Mouse (Mus musculus): ENCODE measurements around the gene Eapp. TPM values are rescaled to one million over a fixed set of nuclear protein-coding genes. Genes with fewer than 3 reads are reported as not detected.

The Eapp gene
- polyA plus RNA-seq, 1 experiment: 7.1 TPM

GRCm38 (mm10) chr12:54644947-54645346 lies 50.8 kb downstream of the Eapp start:
- no peak for DNase-seq (ENCODE audit: low read depth in 1 of 2, low spot score in 2 of 2)
- 82% methylated on average over 2 of the region's 2 CpGs for WGBS
- Histone ChIP-seq H3K4me3 (ENCODE audit: extremely low read depth, insufficient read depth, insufficient read length) (no peak overlapping the region), H3K4me1 (ENCODE audit: control insufficient read depth, insufficient read depth, insufficient read length) (no peaks in the 10 kb centered on the region), H3K36me3 (ENCODE audit: control insufficient read depth, insufficient read depth, low read length) (no peaks in the 10 kb centered on the region), H3K27me3 (ENCODE audit: control insufficient read depth, insufficient read depth, low read length) (no peaks in the 10 kb centered on the region), H3K27ac (ENCODE audit: insufficient read depth, low read length) (no peak overlapping the region)
- TF ChIP-seq CTCF (IDR thresholded peaks at IDR 0.05; ENCODE audit: extremely low read depth, insufficient read depth, insufficient read length, insufficient replicate concordance) (0 out of 2 replicates have a peak, but pooled peaks have one; percentile 5), POLR2A (IDR thresholded peaks at IDR 0.05; ENCODE audit: low read depth, low read length) (no peak)

GRCm38 (mm10) chr12:54643320-54643892 lies 52.3 kb downstream of the Eapp start:
- no peak overlapping the region for H3K27ac ChIP-seq (ENCODE audit: insufficient read depth, low read length)
- no peak for TF ChIP-seq CTCF (IDR thresholded peaks at IDR 0.05; ENCODE audit: extremely low read depth, insufficient read depth, insufficient read length, insufficient replicate concordance)
- no peak for TF ChIP-seq POLR2A (IDR thresholded peaks at IDR 0.05; ENCODE audit: low read depth, low read length)
- DNase-seq (ENCODE audit: low read depth in 1 of 2, low spot score in 2 of 2): no peak
- no peaks in the 10 kb centered on the region for H3K36me3 ChIP-seq (ENCODE audit: control insufficient read depth, insufficient read depth, low read length)
- no peak overlapping the region for H3K4me3 ChIP-seq (ENCODE audit: extremely low read depth, insufficient read depth, insufficient read length)
- no peaks in the 10 kb centered on the region for H3K27me3 ChIP-seq (ENCODE audit: control insufficient read depth, insufficient read depth, low read length)
- 44% methylated on average over 5 of the region's 5 CpGs for WGBS
- H3K4me1 ChIP-seq (ENCODE audit: control insufficient read depth, insufficient read depth, insufficient read length): no peaks in the 10 kb centered on the region

- Histone ChIP-seq H3K27me3 (ENCODE audit: control insufficient read depth, insufficient read depth, low read length) (no peaks in the 10 kb centered on the region), H3K36me3 (ENCODE audit: control insufficient read depth, insufficient read depth, low read length) (no peaks in the 10 kb centered on the region), H3K4me1 (ENCODE audit: control insufficient read depth, insufficient read depth, insufficient read length) (no peaks in the 10 kb centered on the region; the same call in 1 of the 2 replicates), H3K27ac (ENCODE audit: insufficient read depth, low read length) (no peak overlapping the region), H3K4me3 (ENCODE audit: extremely low read depth, insufficient read depth, insufficient read length) (no peak overlapping the region)
- DNase-seq (ENCODE audit: low read depth in 1 of 2, low spot score in 2 of 2): no peak
- WGBS: 97% methylated on average over 4 of the region's 4 CpGs
- TF ChIP-seq CTCF (IDR thresholded peaks at IDR 0.05; ENCODE audit: extremely low read depth, insufficient read depth, insufficient read length, insufficient replicate concordance): no peak
- TF ChIP-seq POLR2A (IDR thresholded peaks at IDR 0.05; ENCODE audit: low read depth, low read length): no peak
Observed at GRCm38 (mm10) chr12:54641374-54641773, 54.3 kb downstream of the Eapp start.

- H3K4me3 ChIP-seq (ENCODE audit: extremely low read depth, insufficient read depth, insufficient read length): no peak overlapping the region
- no peaks in the 10 kb centered on the region for H3K36me3 ChIP-seq (ENCODE audit: control insufficient read depth, insufficient read depth, low read length)
- no peak for DNase-seq (ENCODE audit: low read depth in 1 of 2, low spot score in 2 of 2)
- TF ChIP-seq CTCF (IDR thresholded peaks at IDR 0.05; ENCODE audit: extremely low read depth, insufficient read depth, insufficient read length, insufficient replicate concordance): no peak
- TF ChIP-seq POLR2A (IDR thresholded peaks at IDR 0.05; ENCODE audit: low read depth, low read length): no peak
- no peaks in the 10 kb centered on the region; the same call in 1 of the 2 replicates for H3K4me1 ChIP-seq (ENCODE audit: control insufficient read depth, insufficient read depth, insufficient read length)
- no peak overlapping the region for H3K27ac ChIP-seq (ENCODE audit: insufficient read depth, low read length)
- WGBS: 90% methylated on average over 6 of the region's 6 CpGs
- no peaks in the 10 kb centered on the region for H3K27me3 ChIP-seq (ENCODE audit: control insufficient read depth, insufficient read depth, low read length)
Observed at GRCm38 (mm10) chr12:54640259-54640658, 55.4 kb downstream of the Eapp start.

- DNase-seq (ENCODE audit: low read depth in 1 of 2, low spot score in 2 of 2): no peak
- Histone ChIP-seq H3K4me1 (ENCODE audit: control insufficient read depth, insufficient read depth, insufficient read length) (no peaks in the 10 kb centered on the region; the same call in 1 of the 2 replicates), H3K4me3 (ENCODE audit: extremely low read depth, insufficient read depth, insufficient read length) (no peak overlapping the region), H3K27me3 (ENCODE audit: control insufficient read depth, insufficient read depth, low read length) (no peaks in the 10 kb centered on the region), H3K27ac (ENCODE audit: insufficient read depth, low read length) (no peak overlapping the region), H3K36me3 (ENCODE audit: control insufficient read depth, insufficient read depth, low read length) (no peaks in the 10 kb centered on the region)
- TF ChIP-seq CTCF (IDR thresholded peaks at IDR 0.05; ENCODE audit: extremely low read depth, insufficient read depth, insufficient read length, insufficient replicate concordance) (no peak), POLR2A (IDR thresholded peaks at IDR 0.05; ENCODE audit: low read depth, low read length) (no peak)
- WGBS: 49% methylated on average over 1 of the region's 1 CpGs
Observed at GRCm38 (mm10) chr12:54637033-54637432, 58.7 kb downstream of the Eapp start.

- no peaks in the 10 kb centered on the region for H3K4me1 ChIP-seq (ENCODE audit: control insufficient read depth, insufficient read depth, insufficient read length)
- H3K4me3 ChIP-seq (ENCODE audit: extremely low read depth, insufficient read depth, insufficient read length): no peak overlapping the region
- no peaks in the 10 kb centered on the region for H3K27me3 ChIP-seq (ENCODE audit: control insufficient read depth, insufficient read depth, low read length)
- WGBS: 86% methylated on average over 2 of the region's 2 CpGs
- DNase-seq (ENCODE audit: low read depth in 1 of 2, low spot score in 2 of 2): no peak
- H3K27ac ChIP-seq (ENCODE audit: insufficient read depth, low read length): no peak overlapping the region
- no peak for TF ChIP-seq CTCF (IDR thresholded peaks at IDR 0.05; ENCODE audit: extremely low read depth, insufficient read depth, insufficient read length, insufficient replicate concordance)
- TF ChIP-seq POLR2A (IDR thresholded peaks at IDR 0.05; ENCODE audit: low read depth, low read length): no peak
- no peaks in the 10 kb centered on the region for H3K36me3 ChIP-seq (ENCODE audit: control insufficient read depth, insufficient read depth, low read length)
Observed at GRCm38 (mm10) chr12:54632141-54632540, 63.6 kb downstream of the Eapp start.

GRCm38 (mm10) chr12:54621942-54622341 lies 73.8 kb downstream of the Eapp start:
- Histone ChIP-seq H3K4me3 (ENCODE audit: extremely low read depth, insufficient read depth, insufficient read length) (no peak overlapping the region), H3K4me1 (ENCODE audit: control insufficient read depth, insufficient read depth, insufficient read length) (no peaks in the 10 kb centered on the region), H3K27me3 (ENCODE audit: control insufficient read depth, insufficient read depth, low read length) (no peaks in the 10 kb centered on the region), H3K27ac (ENCODE audit: insufficient read depth, low read length) (no peak overlapping the region), H3K36me3 (ENCODE audit: control insufficient read depth, insufficient read depth, low read length) (no peaks in the 10 kb centered on the region)
- DNase-seq (ENCODE audit: low read depth in 1 of 2, low spot score in 2 of 2): no peak
- 89% methylated on average over 2 of the region's 2 CpGs for WGBS
- TF ChIP-seq POLR2A (IDR thresholded peaks at IDR 0.05; ENCODE audit: low read depth, low read length) (no peak), CTCF (IDR thresholded peaks at IDR 0.05; ENCODE audit: extremely low read depth, insufficient read depth, insufficient read length, insufficient replicate concordance) (no peak)

Other genes with a start within 250 kb of the Eapp start
- 54.3 and 56.7 TPM in 2 replicates for gene Sptssa, start 39.3 kb downstream of the Eapp start, polyA plus RNA-seq (2012; rRNA removed)
- gene Snx6, start 99.8 kb upstream of the Eapp start, polyA plus RNA-seq (2012; rRNA removed): 8.9 and 11.9 TPM in 2 replicates
- 2.0 and 3.4 TPM in 2 replicates for gene Cfl2, start 167.0 kb upstream of the Eapp start, polyA plus RNA-seq (2012; rRNA removed)

Data from spleen, adult 2 months (tissue).